Mouse (Mus musculus) hindbrain, postnatal 0 days (tissue): Measurements from ENCODE around the gene Wdfy3. TPM values are rescaled to one million over a fixed set of nuclear protein-coding genes. Genes with fewer than 3 reads are reported as not detected.

Source experiments
- ATAC-seq: fragments of 200-750 bp; cut with Nextera tagmentation; 2 replicates; pipeline ENCODE4 v1.8.0; 2017; ENCODE audit warnings: mild to moderate bottlenecking, moderate TSS enrichment, moderate library complexity
- DNase-seq: peaks from one replicate; pipeline ENCODE4 v3.0.0-alpha.2; 2015; ENCODE audit warnings: low spot score
- H3K27ac ChIP-seq: fragments of 300-500 bp; sonication (generic); 2 replicates; pipeline ENCODE4 v1.5.1; 2014; ENCODE audit warnings: mild to moderate bottlenecking
- H3K27me3 ChIP-seq: fragments of 300-500 bp; sonication (generic); 2 replicates; pipeline ENCODE4 v1.6.1; 2014; ENCODE audit warnings: low read length, mixed read lengths; ENCODE audit not compliant: insufficient read depth
- H3K36me3 ChIP-seq: fragments of 300-500 bp; sonication (generic); 2 replicates; pipeline ENCODE4 v1.6.1; 2014; ENCODE audit warnings: low read length, mixed read lengths; ENCODE audit not compliant: insufficient read depth
- H3K4me1 ChIP-seq: fragments of 300-500 bp; sonication (generic); 2 replicates; pipeline ENCODE4 v1.6.1; 2014; ENCODE audit warnings: antibody characterized with exemption, low read length, mixed read lengths; ENCODE audit not compliant: insufficient read depth
- H3K4me2 ChIP-seq: fragments of 300-500 bp; sonication (generic); 2 replicates; pipeline ENCODE4 v1.6.1; 2014; ENCODE audit warnings: low read depth, mild to moderate bottlenecking, low read length, moderate library complexity, mixed read lengths
- H3K4me3 ChIP-seq: fragments of 300-500 bp; sonication (generic); 2 replicates; pipeline ENCODE4 v1.5.1; 2014; ENCODE audit warnings: low read length
- H3K9ac ChIP-seq: fragments of 300-500 bp; sonication (generic); replicated peaks from 2 replicates; pipeline ENCODE4 v1.6.1; 2014; ENCODE audit warnings: mild to moderate bottlenecking, low read length, moderate library complexity, mixed read lengths
- H3K9me3 ChIP-seq: fragments of 300-500 bp; sonication (generic); 2 replicates; pipeline ENCODE4 v1.6.1; 2016; ENCODE audit warnings: low read length, mixed read lengths
- CTCF ChIP-seq: IDR thresholded peaks from 2 replicates; pipeline ENCODE4 v1.5.1; 2016; ENCODE audit warnings: antibody characterized with exemption, control low read depth, low read depth
- WGBS: fragments of 180-500 bp; shearing (Covaris S2); extraction: QIAGEN DNeasy Blood & Tissue Kit; methylation state at CpG from one replicate; pipeline ENCODE4 v1.1.7; 2014; 5-methylcytosine and 5-hydroxymethylcytosine counted together
- polyA plus RNA-seq: library from polyadenylated mRNA; unstranded; fragments of >200 nt; fragmentation: Nextera tagmentation; extraction: Ambion mirVana; gene quantifications from 2 replicates; pipeline ENCODE4 v1.2.1, GENCODE M21; 2015
- total RNA-seq: library from RNA; depleted of rRNA; stranded (reverse); fragments of >200 nt; gene quantifications from 2 replicates; pipeline ENCODE4 v1.2.3, GENCODE M21; 2014

The Wdfy3 gene
- total and polyA plus RNA-seq, 2 experiments from 2014 or later, result 15.8 to 83.5 TPM

DNA sequence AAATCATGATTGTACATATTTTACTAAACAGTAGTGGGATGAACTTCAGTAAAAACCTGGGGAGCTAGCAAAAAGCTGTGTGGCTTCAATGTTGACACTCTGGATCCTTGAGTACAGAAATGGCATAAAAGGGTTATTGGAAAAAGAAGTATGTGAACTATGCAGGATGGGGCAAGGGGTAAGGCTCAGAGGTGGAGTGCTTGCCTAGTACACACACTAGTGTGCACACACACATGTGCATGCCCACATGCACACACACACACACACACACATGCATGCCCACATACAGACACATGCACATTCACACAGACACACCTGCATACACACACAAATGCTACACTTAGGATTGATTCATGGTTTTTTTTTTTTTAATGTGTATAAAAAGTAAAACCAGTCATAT lies 280.0 kb downstream of the Wdfy3 start:
- ATAC-seq (no peak), DNase-seq (no peak)
- H3K27ac ChIP-seq, result no peak overlapping the region
- no peak overlapping the region for H3K4me2 ChIP-seq
- H3K4me3 ChIP-seq, result no peak overlapping the region
- TF ChIP-seq CTCF, result no peak
- H3K9me3 ChIP-seq, result no peaks in the 10 kb centered on the region
- H3K36me3 ChIP-seq, result no peaks in the 10 kb centered on the region
- no peaks in the 10 kb centered on the region for H3K27me3 ChIP-seq
- H3K9ac ChIP-seq, result no peak overlapping the region
- no peaks in the 10 kb centered on the region for H3K4me1 ChIP-seq

DNA sequence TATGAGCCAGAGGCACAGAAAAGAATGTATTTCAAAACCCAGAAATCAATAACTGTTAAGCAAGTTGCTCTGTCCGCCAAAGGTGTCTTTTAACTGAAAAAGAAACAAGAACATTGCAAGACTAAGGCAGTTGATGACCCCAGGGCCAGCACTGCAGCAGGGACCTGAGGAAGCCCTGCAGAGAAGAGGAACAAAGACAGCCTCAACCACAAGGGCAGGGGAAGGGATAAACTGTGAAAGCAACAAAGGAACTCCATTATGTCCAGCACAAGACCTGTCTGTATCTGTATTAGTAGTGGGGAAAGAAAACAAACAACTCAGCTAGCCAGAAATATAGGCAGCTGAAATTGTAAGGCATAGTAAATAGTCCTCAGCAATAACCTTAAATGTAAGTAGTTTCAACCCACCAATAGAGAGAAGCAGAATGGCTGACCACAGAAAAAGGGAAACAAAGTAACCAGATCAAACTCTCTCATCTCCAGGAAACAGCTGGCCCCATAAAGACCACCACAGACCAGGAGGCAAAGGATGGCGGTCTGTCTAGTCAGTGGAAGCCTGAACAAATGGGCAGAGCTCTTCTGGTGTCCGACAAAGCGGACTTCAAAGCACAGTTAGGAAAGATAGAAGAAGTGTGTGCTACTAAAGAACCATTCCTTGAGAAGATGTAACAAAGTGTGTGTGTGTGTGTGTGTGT lies 283.7 kb downstream of the Wdfy3 start:
- TF ChIP-seq CTCF, result no peak
- ATAC-seq (no peak), DNase-seq (no peak)
- Histone ChIP-seq H3K27ac (no peak overlapping the region), H3K9me3 (no peaks in the 10 kb centered on the region), H3K36me3 (no peaks in the 10 kb centered on the region), H3K4me1 (no peaks in the 10 kb centered on the region), H3K27me3 (no peaks in the 10 kb centered on the region), H3K4me2 (no peak overlapping the region), H3K4me3 (no peak overlapping the region), H3K9ac (no peak overlapping the region)
- 64% methylated on average over 4 of the region's 4 CpGs for WGBS

DNA sequence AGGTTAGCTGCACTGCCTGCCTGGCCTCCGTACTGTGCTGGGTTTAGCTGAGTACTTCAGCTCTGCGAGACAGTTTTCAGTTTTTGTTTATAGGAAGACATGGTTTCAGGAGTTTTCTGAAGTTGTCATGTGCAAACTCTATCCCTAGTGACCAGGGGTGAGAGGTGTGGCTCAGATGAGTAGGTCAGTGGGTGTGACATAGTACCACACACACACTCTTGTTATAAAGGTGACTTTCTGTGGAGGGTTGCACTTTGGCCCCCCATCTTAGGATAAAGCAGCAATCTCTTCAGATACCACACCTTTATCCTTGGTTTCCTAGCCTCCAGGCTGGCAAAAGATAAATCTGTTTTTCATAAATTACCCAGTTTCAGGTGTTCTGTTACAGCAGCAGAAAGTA lies 284.9 kb downstream of the Wdfy3 start:
- no peak for DNase-seq
- ATAC-seq, result no peak
- no peak for TF ChIP-seq CTCF
- Histone ChIP-seq H3K4me2 (no peak overlapping the region), H3K36me3 (no peaks in the 10 kb centered on the region), H3K4me3 (no peak overlapping the region), H3K4me1 (no peaks in the 10 kb centered on the region), H3K27me3 (no peaks in the 10 kb centered on the region), H3K9ac (no peak overlapping the region), H3K9me3 (no peaks in the 10 kb centered on the region), H3K27ac (no peak overlapping the region)
- 93% methylated on average over 2 of the region's 2 CpGs for WGBS

DNA sequence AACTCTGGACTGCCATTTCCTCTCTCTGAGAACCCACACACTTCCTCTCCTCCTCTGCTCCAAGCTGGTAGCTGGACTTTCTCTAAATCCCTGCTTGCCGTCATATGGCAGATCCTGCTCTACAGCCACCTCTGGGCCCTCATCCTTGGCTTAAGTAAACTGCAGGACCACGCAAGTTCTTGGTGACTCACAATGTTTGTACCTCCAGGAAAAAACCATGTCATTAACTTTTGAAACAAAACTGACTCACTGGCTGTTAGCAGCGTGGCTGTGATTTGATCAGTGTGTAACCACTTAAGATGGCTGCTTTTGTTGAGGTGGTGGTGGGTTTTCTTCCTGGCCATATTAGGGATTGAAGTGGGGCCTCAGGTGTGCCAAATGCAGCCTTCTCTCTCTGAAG lies 285.4 kb downstream of the Wdfy3 start:
- H3K9me3 ChIP-seq, result no peaks in the 10 kb centered on the region
- ATAC-seq (no peak), DNase-seq (no peak)
- no peak overlapping the region for H3K27ac ChIP-seq
- no peak overlapping the region for H3K9ac ChIP-seq
- WGBS, result 91% methylated on average over 3 of the region's 3 CpGs
- no peak overlapping the region for H3K4me3 ChIP-seq
- no peaks in the 10 kb centered on the region for H3K27me3 ChIP-seq
- no peaks in the 10 kb centered on the region for H3K4me1 ChIP-seq
- no peak for TF ChIP-seq CTCF
- H3K36me3 ChIP-seq, result no peaks in the 10 kb centered on the region
- no peak overlapping the region for H3K4me2 ChIP-seq
